In genomic region chr11:4947813-4948174, GRCm38 (mm10) we compare ENCODE assay signal across 8 mouse cellular contexts. TPM values are rescaled to one million over a fixed set of nuclear protein-coding genes. Genes with fewer than 3 reads are reported as not detected.
DNase-seq lines count a peak whose midpoint lies in the region; ATAC-seq lines count a peak whose summit lies in the region.

TSS of gene Nefh (minus strand) at chr11:4948064.

- DNase-seq in kidney, adult 18-20 months, result no peak
- peak; percentile 56 for DNase-seq in R1 (ENCODE audit: low read depth, low spot score)
- peak; percentile 6 for DNase-seq in embryonic facial prominence, embryonic 11.5 days (ENCODE audit: low spot score)
- peak in 1 of 2 experiments; percentile 29 for DNase-seq in layer of hippocampus, postnatal 25 days (ENCODE audit: extremely low spot score in 1 of 2, low spot score in 1 of 2)
- DNase-seq in gastrocnemius, postnatal 10 days, result no peak

- under 1% methylated on average over 38 of the region's 41 CpGs for WGBS in kidney, embryonic 16.5 days
- WGBS in embryonic facial prominence, embryonic 11.5 days, result 0% methylated on average over 8 of the region's 41 CpGs
- whole genome bisulfite sequencing in midbrain, embryonic 16.5 days, result under 1% methylated on average over 32 of the region's 41 CpGs

- peak within 1 kb of the TSS; percentile 81 for H3K4me2 ChIP-seq in kidney, embryonic 16.5 days (replicated peaks; ENCODE audit: low read depth, low read length)
- peak within 1 kb of the TSS; percentile 87 for H3K4me2 ChIP-seq in embryonic facial prominence, embryonic 11.5 days (ENCODE audit: low read depth, low read length)
- peak within 1 kb of the TSS; percentile 62 for H3K4me2 ChIP-seq in midbrain, embryonic 16.5 days (ENCODE audit: low read length)

- H3K27ac ChIP-seq in kidney, embryonic 16.5 days (ENCODE audit: low read length), result no peak within 1 kb of the TSS
- H3K27ac ChIP-seq in embryonic facial prominence, embryonic 11.5 days (replicated peaks; ENCODE audit: low read depth, low read length), result no peak within 1 kb of the TSS
- peak within 1 kb of the TSS; percentile 91 for H3K27ac ChIP-seq in midbrain, embryonic 16.5 days (ENCODE audit: low read length)

- no peaks in the 10 kb centered on the region for H3K9me3 ChIP-seq in kidney, embryonic 16.5 days (ENCODE audit: low read length)
- no peaks in the 10 kb centered on the region for H3K9me3 ChIP-seq in embryonic facial prominence, embryonic 11.5 days (replicated peaks; ENCODE audit: control insufficient read depth, low read length)
- H3K9me3 ChIP-seq in midbrain, embryonic 16.5 days (replicated peaks; ENCODE audit: control insufficient read depth, low read length, poor library complexity, severe bottlenecking), result no peaks in the 10 kb centered on the region

- peaks cover 79% of the 10 kb centered on the region for H3K27me3 ChIP-seq in kidney, embryonic 16.5 days (ENCODE audit: insufficient read depth, low read length)
- H3K27me3 ChIP-seq in embryonic facial prominence, embryonic 11.5 days (ENCODE audit: control insufficient read depth, insufficient read depth, low read length), result peaks cover 61% of the 10 kb centered on the region
- H3K27me3 ChIP-seq in midbrain, embryonic 16.5 days (ENCODE audit: control insufficient read depth, insufficient read depth, low read depth, low read length), result peaks cover 41% of the 10 kb centered on the region

- H3K4me1 ChIP-seq in kidney, embryonic 16.5 days (ENCODE audit: insufficient read depth, low read length), result peaks cover 13% of the 10 kb centered on the region
- H3K4me1 ChIP-seq in embryonic facial prominence, embryonic 11.5 days (ENCODE audit: control insufficient read depth, insufficient read depth, low read length), result peaks cover 7% of the 10 kb centered on the region; the same call in 1 of the 2 replicates
- H3K4me1 ChIP-seq in midbrain, embryonic 16.5 days (ENCODE audit: control insufficient read depth, insufficient read depth, low read length), result peaks cover 26% of the 10 kb centered on the region

- peak within 1 kb of the TSS; percentile 52 for H3K4me3 ChIP-seq in kidney, embryonic 16.5 days (ENCODE audit: low read length)
- H3K4me3 ChIP-seq in embryonic facial prominence, embryonic 11.5 days (ENCODE audit: low read depth, low read length), result peak within 1 kb of the TSS; percentile 45
- peak within 1 kb of the TSS; percentile 75 for H3K4me3 ChIP-seq in midbrain, embryonic 16.5 days (ENCODE audit: low read depth, low read length)

- H3K36me3 ChIP-seq in kidney, embryonic 16.5 days (ENCODE audit: insufficient read depth, low read length), result no peaks in the 10 kb centered on the region
- no peaks in the 10 kb centered on the region for H3K36me3 ChIP-seq in embryonic facial prominence, embryonic 11.5 days (replicated peaks; ENCODE audit: control insufficient read depth, insufficient read depth, low read depth, low read length)
- peaks cover 2% of the 10 kb centered on the region; the same call in 1 of the 2 replicates for H3K36me3 ChIP-seq in midbrain, embryonic 16.5 days (ENCODE audit: control insufficient read depth, insufficient read depth, low read length)

- peak within 1 kb of the TSS; percentile 29 for H3K9ac ChIP-seq in kidney, embryonic 16.5 days (replicated peaks; ENCODE audit: low read length)
- H3K9ac ChIP-seq in embryonic facial prominence, embryonic 11.5 days (replicated peaks; ENCODE audit: low read length), result peak within 1 kb of the TSS; percentile 28
- peak within 1 kb of the TSS; percentile 90 for H3K9ac ChIP-seq in midbrain, embryonic 16.5 days (ENCODE audit: low read depth, low read length)

- ATAC-seq in kidney, embryonic 16.5 days (ENCODE audit: low FRiP score, low TSS enrichment), result no peak; the same call in 1 of the 2 replicates
- ATAC-seq in embryonic facial prominence, embryonic 11.5 days (replicated peaks; ENCODE audit: insufficient number of reproducible peaks, low FRiP score, low TSS enrichment, low read depth), result no peak
- peak; percentile 31 for ATAC-seq in midbrain, embryonic 16.5 days
- ATAC-seq in megakaryocyte progenitor cell, adult 5-6 weeks (replicated peaks; ENCODE audit: poor library complexity), result no peak

RNA-seq across cellular contexts. Expression of gene Nefh, which starts in this region (rescaled TPM):
- 0.19 TPM in 2 replicates for polyA plus RNA-seq in kidney, embryonic 16.5 days (2015; fragmentation: Nextera tagmentation; extraction: Ambion mirVana)
- 0.42 and 0.53 TPM in 2 replicates for polyA plus RNA-seq in embryonic facial prominence, embryonic 11.5 days (2014; fragmentation: Nextera tagmentation; extraction: Ambion mirVana)
- 10 to 100 TPM; 37.9 to 39.0 TPM for total RNA-seq in layer of hippocampus, postnatal 25 days (2021)
- 3.7 and 4.3 TPM in 2 replicates for polyA plus RNA-seq in midbrain, embryonic 16.5 days (2015; fragmentation: Nextera tagmentation; extraction: Ambion mirVana)
- under 1 TPM; 0.05 to 0.23 TPM for total RNA-seq in gastrocnemius, postnatal 10 days (2021)
- 4.6 and 8.0 TPM in 2 replicates for total RNA-seq in megakaryocyte progenitor cell, adult 5-6 weeks (2015)
- total RNA-seq in megakaryocyte progenitor cell, adult 5-6 weeks (2017), result 3.5 and 6.0 TPM in 2 replicates

Comparison
In these comparisons a context has a peak if more than half of its experiments do, and no peak if none do; other contexts are left out.
1. RNA of gene Nefh (total RNA-seq): 37.9 to 39.0 TPM in layer of hippocampus, postnatal 25 days; 3.5 to 8.0 TPM in megakaryocyte progenitor cell, adult 5-6 weeks and 0.05 to 0.23 TPM in gastrocnemius, postnatal 10 days; every median in the first group is over 4 times any median in the second.
2. Peak in DNase-seq, H3K4me3 ChIP-seq, H3K9ac ChIP-seq and H3K4me2 ChIP-seq in embryonic facial prominence, embryonic 11.5 days; RNA of the gene not detected or under 1 TPM.
3. H3K9ac ChIP-seq: peak in every context shown above with its lines; median percentile 90 in midbrain, embryonic 16.5 days; 29 in kidney, embryonic 16.5 days; 28 in embryonic facial prominence, embryonic 11.5 days.
4. Peak in every context shown above with its lines, with median percentiles within 50 percentile points of each other: H3K4me2 ChIP-seq and H3K4me3 ChIP-seq.